Mouse (Mus musculus) cortical plate, adult 2 months (tissue): ENCODE results near the gene Ahcyl1. TPM values are rescaled to one million over a fixed set of nuclear protein-coding genes. Genes with fewer than 3 reads are reported as not detected.

Experiments
- H3K27ac ChIP-seq: fragments of 200-500 bp; 2 replicates; pipeline ENCODE4 v1.5.1; 2012; ENCODE audit warnings: low read length, control low read depth, inconsistent platforms; ENCODE audit not compliant: insufficient read depth
- H3K4me1 ChIP-seq: fragments of 200-500 bp; 2 replicates; pipeline ENCODE4 v1.6.1; 2011; ENCODE audit warnings: low read length; ENCODE audit not compliant: control insufficient read depth, insufficient read depth
- H3K4me3 ChIP-seq: fragments of 200-500 bp; 2 replicates; pipeline ENCODE4 v1.5.1; 2011; ENCODE audit warnings: mild to moderate bottlenecking, low read length, control low read depth; ENCODE audit not compliant: insufficient read depth
- CTCF ChIP-seq: fragments of 200-500 bp; IDR thresholded peaks from 2 replicates; pipeline ENCODE4 v1.5.1; 2011; ENCODE audit warnings: mild to moderate bottlenecking, control low read depth, low read length; ENCODE audit not compliant: insufficient read depth; ENCODE audit errors: extremely low read depth
- POLR2A ChIP-seq: fragments of 200-500 bp; IDR thresholded peaks from 2 replicates; pipeline ENCODE4 v1.6.1; 2011; ENCODE audit warnings: mild to moderate bottlenecking, low read length, control low read depth; ENCODE audit not compliant: insufficient read depth; ENCODE audit errors: extremely low read depth
- polyA plus RNA-seq: library from polyadenylated mRNA; depleted of rRNA; stranded (reverse); fragments of >200 nt; gene quantifications from 2 replicates; pipeline ENCODE4 v1.2.3, GENCODE M21; 2012

Gene Ahcyl1
- polyA plus RNA-seq, 1 experiment: 347 TPM

GRCm38 (mm10) chr3:107686276-107686977 is 9.9 kb downstream of the Ahcyl1 start:
- Histone ChIP-seq H3K4me1 (peaks cover 15% of the 10 kb centered on the region), H3K27ac (no peak overlapping the region), H3K4me3 (no peak overlapping the region)
- no peak for TF ChIP-seq POLR2A
- no peak for TF ChIP-seq CTCF

- TF ChIP-seq POLR2A (no peak), CTCF (no peak)
- Histone ChIP-seq H3K4me3 (no peak overlapping the region), H3K4me1 (peaks cover 15% of the 10 kb centered on the region), H3K27ac (no peak overlapping the region)
These were observed 10.7 kb downstream of the Ahcyl1 start for GRCm38 (mm10) chr3:107685652-107686051.

- H3K4me1 ChIP-seq: peaks cover 12% of the 10 kb centered on the region
- H3K4me3 ChIP-seq: no peak overlapping the region
- H3K27ac ChIP-seq: no peak overlapping the region
These were observed 12.8 kb downstream of the Ahcyl1 start for GRCm38 (mm10) chr3:107683587-107683986.

GRCm38 (mm10) chr3:107680790-107681576 is 15.4 kb downstream of the Ahcyl1 start:
- H3K4me3 ChIP-seq: no peak overlapping the region

More at GRCm38 (mm10) chr3:107683587-107683986, 12.8 kb downstream of the Ahcyl1 start:
- TF ChIP-seq POLR2A (no peak), CTCF (no peak)

GRCm38 (mm10) chr3:107671509-107671908 is 24.9 kb downstream of the Ahcyl1 start:
- TF ChIP-seq CTCF (no peak), POLR2A (no peak)
- Histone ChIP-seq H3K4me1 (no peaks in the 10 kb centered on the region), H3K4me3 (no peak overlapping the region), H3K27ac (no peak overlapping the region)

More at GRCm38 (mm10) chr3:107680790-107681576, 15.4 kb downstream of the Ahcyl1 start:
- 0 out of 2 replicates have a peak overlapping the region, but pooled peaks have one; percentile 42 for H3K27ac ChIP-seq
- no peak for TF ChIP-seq POLR2A
- TF ChIP-seq CTCF: no peak
- H3K4me1 ChIP-seq: peaks cover 12% of the 10 kb centered on the region

- no peak for TF ChIP-seq CTCF
- no peak for TF ChIP-seq POLR2A
- Histone ChIP-seq H3K4me1 (no peaks in the 10 kb centered on the region), H3K27ac (no peak overlapping the region), H3K4me3 (no peak overlapping the region)
These were observed 25.9 kb downstream of the Ahcyl1 start for GRCm38 (mm10) chr3:107670500-107670899.

GRCm38 (mm10) chr3:107668786-107669185 is 27.6 kb downstream of the Ahcyl1 start:
- Histone ChIP-seq H3K27ac (no peak overlapping the region), H3K4me3 (no peak overlapping the region), H3K4me1 (no peaks in the 10 kb centered on the region)
- no peak for TF ChIP-seq CTCF
- TF ChIP-seq POLR2A: no peak

- Histone ChIP-seq H3K4me1 (no peaks in the 10 kb centered on the region), H3K27ac (no peak overlapping the region), H3K4me3 (no peak overlapping the region)
- TF ChIP-seq CTCF: no peak
- no peak for TF ChIP-seq POLR2A
These were observed 28.9 kb downstream of the Ahcyl1 start for GRCm38 (mm10) chr3:107667426-107667825.

- Histone ChIP-seq H3K4me1 (no peaks in the 10 kb centered on the region), H3K4me3 (no peak overlapping the region), H3K27ac (no peak overlapping the region)
- TF ChIP-seq CTCF (no peak), POLR2A (no peak)
These were observed 31.7 kb downstream of the Ahcyl1 start for GRCm38 (mm10) chr3:107664641-107665040.
